Mouse (Mus musculus) heart, postnatal 0 days (tissue): ENCODE data around the gene Stx19.

Source experiments
- CTCF ChIP-seq: IDR thresholded peaks from 2 replicates; pipeline ENCODE4 v1.5.1; 2016; ENCODE audit warnings: antibody characterized with exemption, control low read depth, low read depth
- EP300 ChIP-seq: IDR thresholded peaks from 2 replicates; pipeline ENCODE4 v1.6.1; 2016; ENCODE audit warnings: antibody characterized with exemption, low read depth

DNA sequence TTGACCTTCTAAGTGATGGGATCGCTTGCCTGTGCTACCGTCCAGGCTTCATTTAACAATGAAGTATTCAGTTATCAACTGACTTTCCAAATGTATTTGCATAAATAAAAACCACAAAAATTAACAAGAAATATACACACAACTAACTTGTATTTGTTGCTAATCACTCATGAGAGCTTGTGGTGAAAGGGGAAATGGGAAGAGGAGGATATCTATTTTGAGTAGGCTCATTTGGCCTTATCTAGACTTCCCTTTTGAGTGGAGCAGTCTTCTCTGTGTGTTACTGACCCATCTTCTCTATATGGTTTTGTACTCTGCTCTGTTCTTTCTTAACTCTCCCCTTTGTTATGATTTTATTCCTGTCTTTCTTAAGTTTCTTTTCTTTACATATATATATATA lies 41.8 kb downstream of the Stx19 start:
- no peak for TF ChIP-seq CTCF
- no peak for TF ChIP-seq EP300
